Mouse (Mus musculus) CH12.LX (cell line): Measurements from ENCODE around the gene Exo5. TPM values are rescaled to one million over a fixed set of nuclear protein-coding genes. Genes with fewer than 3 reads are reported as not detected.

ENCODE experiments used
- DNase-seq: peaks from one replicate; pipeline ENCODE4 v3.0.0-alpha.2; 2013; ENCODE audit errors: extremely low read depth
- H3K27ac ChIP-seq: 2 replicates; pipeline ENCODE4 v1.5.1; 2012; ENCODE audit warnings: low read depth, mild to moderate bottlenecking, control low read depth, moderate library complexity; ENCODE audit not compliant: insufficient read depth
- H3K27me3 ChIP-seq: replicated peaks from 2 replicates; pipeline ENCODE3; 2012; ENCODE audit warnings: inconsistent platforms
- H3K36me3 ChIP-seq, 2 experiments: replicated peaks in 1 of 2; 2 replicates each; pipeline versions ENCODE3 to v1.6.1; 2012; ENCODE audit warnings: inconsistent platforms in 1 of 2, low read length in 1 of 2, mild to moderate bottlenecking in 1 of 2, mixed read lengths in 1 of 2, moderate library complexity in 1 of 2; ENCODE audit not compliant: control insufficient read depth in 1 of 2, insufficient read depth in 1 of 2
- H3K4me1 ChIP-seq, 2 experiments: 2 replicates each; pipeline ENCODE4 v1.6.1; 2012; ENCODE audit warnings: inconsistent platforms in 1 of 2, moderate library complexity in 1 of 2; ENCODE audit not compliant: insufficient read depth in 2 of 2, control insufficient read depth in 1 of 2
- H3K4me2 ChIP-seq: 2 replicates; pipeline ENCODE4 v1.6.1; 2012; ENCODE audit warnings: low read depth, mild to moderate bottlenecking, control low read depth; ENCODE audit not compliant: poor library complexity, insufficient read depth, severe bottlenecking
- H3K4me3 ChIP-seq, 3 experiments: fragments of 150-350 bp in 1 of 3; sonication (generic) in 1 of 3; replicated peaks in 1 of 3; 2 replicates each; pipeline versions ENCODE3 to v1.5.1; 2011 to 2012; ENCODE audit warnings: low read depth in 2 of 3, low read length in 2 of 3, mild to moderate bottlenecking in 2 of 3, moderate library complexity in 2 of 3, control low read depth in 1 of 3, improper control_type of control experiment in 1 of 3, inconsistent platforms in 1 of 3, mixed read lengths in 1 of 3; ENCODE audit not compliant: poor library complexity in 1 of 3
- H3K79me2 ChIP-seq: replicated peaks from 2 replicates; pipeline ENCODE4 v1.6.1; 2012; ENCODE audit warnings: mild to moderate bottlenecking, moderate library complexity; ENCODE audit not compliant: control insufficient read depth, poor library complexity, insufficient read depth, severe bottlenecking; ENCODE audit errors: extremely low read depth
- H3K9ac ChIP-seq: 2 replicates; pipeline ENCODE4 v1.6.1; 2012; ENCODE audit warnings: low read depth, mild to moderate bottlenecking, control low read depth, moderate library complexity; ENCODE audit not compliant: insufficient read depth
- H3K9me3 ChIP-seq: replicated peaks from 2 replicates; pipeline ENCODE3; 2012; ENCODE audit warnings: low read length, inconsistent platforms, mixed read lengths
- CHD2 ChIP-seq: IDR thresholded peaks from 2 replicates; pipeline ENCODE4 v1.6.1; 2011; ENCODE audit warnings: low read length, improper control_type of control experiment
- CTCF ChIP-seq, 2 experiments: IDR thresholded peaks in 1 of 2; conservative IDR thresholded peaks in 1 of 2; 2 replicates each; pipeline ENCODE4 v1.5.1; 2011 to 2012; ENCODE audit warnings: low read depth in 2 of 2, low read length in 2 of 2, improper control_type of control experiment in 1 of 2, inconsistent platforms in 1 of 2, mild to moderate bottlenecking in 1 of 2, moderate library complexity in 1 of 2
- ETS1 ChIP-seq: conservative IDR thresholded peaks from 2 replicates; pipeline ENCODE4 v1.6.1; 2012; ENCODE audit warnings: low read depth, mild to moderate bottlenecking, inconsistent platforms, low read length, improper control_type of control experiment, moderate library complexity
- HCFC1 ChIP-seq: IDR thresholded peaks from 2 replicates; pipeline ENCODE4 v1.6.1; 2012; ENCODE audit warnings: low read depth, mild to moderate bottlenecking, inconsistent platforms, low read length, improper control_type of control experiment
- JUN ChIP-seq: IDR thresholded peaks from 2 replicates; pipeline ENCODE4 v1.6.1; 2011; ENCODE audit warnings: low read depth, mild to moderate bottlenecking, low read length, improper control_type of control experiment, moderate library complexity; ENCODE audit not compliant: insufficient read depth
- KAT2A ChIP-seq: IDR thresholded peaks from 2 replicates; pipeline ENCODE4 v1.6.1; 2012; ENCODE audit warnings: low read length, improper control_type of control experiment, inconsistent platforms; ENCODE audit not compliant: insufficient replicate concordance
- MAX ChIP-seq: IDR thresholded peaks from 2 replicates; pipeline ENCODE4 v1.6.1; 2011; ENCODE audit warnings: low read length, improper control_type of control experiment
- MAZ ChIP-seq: IDR thresholded peaks from 2 replicates; pipeline ENCODE4 v1.6.1; 2012; ENCODE audit warnings: low read depth, mild to moderate bottlenecking, inconsistent platforms, low read length, improper control_type of control experiment, moderate library complexity
- MYC ChIP-seq: IDR thresholded peaks from 2 replicates; pipeline ENCODE4 v1.6.1; 2011; ENCODE audit warnings: low read depth, mild to moderate bottlenecking, improper control_type of control experiment, low read length
- NELFE ChIP-seq: IDR thresholded peaks from 2 replicates; pipeline ENCODE4 v1.6.1; 2011; ENCODE audit warnings: low read depth, low read length, improper control_type of control experiment
- NRF1 ChIP-seq: IDR thresholded peaks from 2 replicates; pipeline ENCODE4 v1.6.1; 2014; ENCODE audit warnings: low read depth, mild to moderate bottlenecking, inconsistent platforms, low read length, improper control_type of control experiment, moderate library complexity
- RAD21 ChIP-seq: IDR thresholded peaks from 2 replicates; pipeline ENCODE4 v1.6.1; 2011; ENCODE audit warnings: low read depth, mild to moderate bottlenecking, low read length, improper control_type of control experiment, moderate library complexity
- SIN3A ChIP-seq: IDR thresholded peaks from 2 replicates; pipeline ENCODE4 v1.6.1; 2012; ENCODE audit warnings: low read length, improper control_type of control experiment, inconsistent platforms
- SMC3 ChIP-seq: IDR thresholded peaks from 2 replicates; pipeline ENCODE4 v1.6.1; 2011; ENCODE audit warnings: low read depth, low read length, improper control_type of control experiment
- UBTF ChIP-seq: IDR thresholded peaks from 2 replicates; pipeline ENCODE4 v1.6.1; 2012; ENCODE audit warnings: low read depth, mild to moderate bottlenecking, inconsistent platforms, low read length, improper control_type of control experiment, moderate library complexity
- ZC3H11A ChIP-seq: IDR thresholded peaks from 2 replicates; pipeline ENCODE4 v1.6.1; 2012; ENCODE audit warnings: low read depth, mild to moderate bottlenecking, inconsistent platforms, low read length, improper control_type of control experiment
- ZMIZ1 ChIP-seq: IDR thresholded peaks from 2 replicates; pipeline ENCODE4 v1.6.1; 2012; ENCODE audit warnings: low read depth, mild to moderate bottlenecking, inconsistent platforms, low read length, improper control_type of control experiment
- dilution Hi-C: fragments of 300-500 bp; cut with MboI; formaldehyde crosslinking; loops from 2 replicates; pipeline ENCODE4 v1.14.3; 2020; ENCODE audit warnings: low sequenced_read_pairs; ENCODE audit not compliant: extremely low pct_unique_long_range_greater_than_20kb, extremely low pct_ligation_motif_present
- in situ Hi-C: fragments of 300-500 bp; cut with MboI; formaldehyde crosslinking; loops from 3 replicates; pipeline ENCODE4 v1.14.3; 2019; ENCODE audit warnings: low sequenced_read_pairs, low pct_ligation_motif_present, low pct_unique_long_range_greater_than_20kb, mixed read lengths
- polyA plus RNA-seq: library from polyadenylated mRNA; unstranded; fragments of >175 nt; gene quantifications from 2 replicates; pipeline ENCODE4 v1.2.1, GENCODE M21; 2012; ENCODE audit warnings: low read depth; ENCODE audit not compliant: insufficient read length
- total RNA-seq, 2 experiments: library from RNA; depleted of rRNA; stranded (reverse); fragments of 300-350 nt in 1 of 2; fragments of >200 nt in 1 of 2; gene quantifications; 2 replicates each; pipeline ENCODE4 v1.2.3; 2012 to 2014

Exo5 gene
- total and polyA plus RNA-seq, 3 experiments: 13.4 to 25.3 (median 23.0) TPM

DNA sequence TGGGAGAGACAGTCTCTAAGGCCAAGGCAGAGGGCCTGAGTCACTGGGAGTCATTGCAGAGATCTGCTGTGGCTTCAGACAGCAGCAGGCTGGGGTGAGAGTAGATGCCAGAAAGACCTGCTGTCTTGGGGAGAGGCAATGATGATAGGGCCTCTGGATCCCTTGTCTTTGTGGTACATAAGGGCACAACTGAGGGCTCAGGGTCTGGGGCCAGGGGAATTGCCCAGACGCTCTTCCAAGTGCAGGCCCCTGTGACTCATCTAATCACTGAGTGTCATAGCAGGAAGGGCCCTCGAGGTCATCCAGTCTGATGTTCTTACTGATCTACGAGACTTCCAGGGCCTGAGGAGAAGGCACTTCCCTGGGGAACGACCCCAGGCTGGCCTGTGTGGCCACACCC lies 45.4 kb downstream of the Exo5 start:
- no peak overlapping the region for H3K4me2 ChIP-seq
- dilution Hi-C loops (no loop called here), in situ Hi-C loops (no loop called here)
- H3K4me1 ChIP-seq: peaks cover 32 to 53% of the 10 kb centered on the region in 2 experiments
- peaks cover 4% of the 10 kb centered on the region for H3K27me3 ChIP-seq
- no peak overlapping the region; the same call in 1 of the 2 replicates for H3K9ac ChIP-seq
- H3K79me2 ChIP-seq: no peaks in the 10 kb centered on the region
- peak; percentile 26 for DNase-seq
- TF ChIP-seq RAD21 (no peak), NRF1 (no peak), MYC (no peak), ZC3H11A (no peak), NELFE (no peak)
- no peak overlapping the region for H3K27ac ChIP-seq
- H3K4me3 ChIP-seq: no peak overlapping the region
- H3K36me3 ChIP-seq: no peaks in the 10 kb centered on the region
- H3K9me3 ChIP-seq: no peaks in the 10 kb centered on the region

DNA sequence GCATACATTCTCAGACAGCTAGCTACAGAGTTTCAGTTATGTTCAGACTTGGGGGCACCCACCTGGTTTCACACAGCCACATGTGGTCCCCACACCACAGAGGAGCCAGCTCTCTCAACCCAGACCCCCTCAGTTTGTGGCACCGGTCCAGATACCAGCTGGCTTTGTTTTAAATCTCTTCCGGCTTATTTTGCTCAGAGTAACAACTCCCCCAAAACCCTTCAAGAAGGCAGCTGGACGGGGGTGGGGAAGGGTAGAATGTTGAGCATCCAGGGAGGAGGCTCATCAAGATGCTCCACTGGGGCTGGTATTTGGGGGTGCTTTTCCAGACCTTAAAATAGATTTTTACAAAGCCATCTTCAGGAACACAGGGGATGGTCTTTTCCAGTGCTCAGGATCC lies 46.1 kb downstream of the Exo5 start:
- dilution Hi-C loops: no loop called here
- Histone ChIP-seq H3K9me3 (no peaks in the 10 kb centered on the region), H3K36me3 (no peaks in the 10 kb centered on the region), H3K27ac (no peak overlapping the region), H3K4me1 (peaks cover 32 to 51% of the 10 kb centered on the region in 2 experiments), H3K79me2 (no peaks in the 10 kb centered on the region), H3K4me3 (no peak overlapping the region), H3K4me2 (no peak overlapping the region)
- in situ Hi-C loops: no loop called here
- DNase-seq: no peak
- TF ChIP-seq MAX (no peak), UBTF (no peak), JUN (no peak), SMC3 (no peak), HCFC1 (no peak), CHD2 (no peak), KAT2A (no peak), SIN3A (no peak), ZMIZ1 (no peak), ETS1 (no peak), ZC3H11A (no peak), MYC (no peak), CTCF (conservative IDR thresholded peaks at IDR 0.05 in 1 of 2, IDR thresholded peaks at IDR 0.05 in 1 of 2; ENCODE audit: low read depth in 2 of 2, low read length in 2 of 2) (no peak), MAZ (no peak)
- TF ChIP-seq, all 38 proteins: peak for 0
- Histone ChIP-seq H3K27me3 (peaks cover 7% of the 10 kb centered on the region), H3K9ac (no peak overlapping the region)
